Mouse (Mus musculus) kidney, adult 9 months (tissue): Measurements from ENCODE around the gene 1700001O22Rik.

Experiments used
- DNase-seq: peaks from one replicate; pipeline ENCODE4 v3.0.0; 2022

1700001O22Rik gene

DNA sequence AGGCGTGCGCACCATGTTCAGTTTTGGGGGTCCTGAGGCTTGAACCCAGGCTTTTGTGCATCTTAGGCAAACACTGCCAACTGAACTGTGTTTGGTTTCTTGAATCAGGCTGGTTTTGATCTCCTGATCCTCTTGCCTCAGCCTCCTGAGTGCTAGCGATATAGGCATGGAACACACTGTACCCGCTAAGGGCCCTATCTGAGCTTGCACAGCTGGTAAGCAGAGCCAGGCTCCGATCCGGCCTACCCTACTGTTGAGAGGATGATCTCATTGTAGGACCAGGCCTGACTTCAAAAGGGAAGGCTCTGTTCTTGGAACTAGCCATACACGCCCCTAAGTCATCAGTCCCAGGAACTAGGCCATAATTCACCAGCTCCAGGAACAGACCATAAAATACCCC lies 7.1 kb upstream of the 1700001O22Rik start:
- no peak for DNase-seq

DNA sequence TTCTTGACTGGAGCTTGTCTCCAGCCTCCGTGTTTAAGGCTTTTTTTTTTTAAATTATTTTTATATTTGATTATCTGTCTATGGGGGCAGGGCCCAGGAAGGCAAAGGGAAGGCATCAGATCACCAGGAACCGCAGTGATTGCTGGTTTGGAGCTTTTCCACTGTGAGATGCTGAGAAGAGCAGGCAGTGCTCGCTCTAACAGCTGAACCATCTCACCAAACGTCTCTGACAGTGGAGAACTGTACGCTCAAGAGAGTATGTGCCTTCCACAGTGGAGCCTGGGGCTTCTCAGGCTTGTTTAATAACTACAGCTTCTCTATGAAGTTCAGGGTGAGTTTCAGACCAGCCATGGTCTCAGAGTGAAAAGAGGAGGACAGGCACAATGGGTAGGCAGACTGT lies 6.0 kb upstream of the 1700001O22Rik start:
- DNase-seq, result no peak

GRCm38 (mm10) chr2:30808296-30808655 lies 4.8 kb upstream of the 1700001O22Rik start:
- DNase-seq, result no peak

GRCm38 (mm10) chr2:30807648-30808295 lies 4.3 kb upstream of the 1700001O22Rik start, which contains the start of gene Ntmt1:
Gene Ntmt1 (plus strand): TSS chr2:30807826.
- DNase-seq, result peak; percentile 100

DNA sequence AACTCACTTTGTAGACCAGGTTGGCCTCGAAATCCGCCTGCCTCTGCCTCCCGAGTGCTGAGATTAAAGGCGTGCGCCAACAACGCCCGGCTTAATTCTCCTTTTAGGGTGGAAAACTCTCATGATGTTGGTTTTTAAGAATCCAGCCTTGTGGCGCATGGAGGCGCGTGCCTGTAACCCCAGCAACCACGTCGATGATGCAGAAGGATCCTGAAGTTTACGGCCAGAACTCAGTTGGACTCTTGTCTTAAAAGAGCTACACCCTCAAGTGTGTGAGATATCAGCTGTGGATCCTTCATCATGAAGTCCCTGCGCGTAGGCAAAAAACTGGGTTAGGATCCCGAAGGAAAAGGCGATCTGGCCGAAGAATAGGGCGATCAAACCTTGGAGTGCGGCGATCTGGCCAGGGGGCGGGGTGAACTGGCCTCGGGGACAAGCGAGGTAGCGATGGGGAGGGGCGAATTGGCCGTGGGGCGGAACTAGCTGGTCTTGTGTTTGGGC lies 3.7 kb upstream of the 1700001O22Rik start:
- DNase-seq, result no peak

- no peak for DNase-seq
Observed at GRCm38 (mm10) chr2:30805983-30806382, 2.5 kb upstream of the 1700001O22Rik start.

DNA sequence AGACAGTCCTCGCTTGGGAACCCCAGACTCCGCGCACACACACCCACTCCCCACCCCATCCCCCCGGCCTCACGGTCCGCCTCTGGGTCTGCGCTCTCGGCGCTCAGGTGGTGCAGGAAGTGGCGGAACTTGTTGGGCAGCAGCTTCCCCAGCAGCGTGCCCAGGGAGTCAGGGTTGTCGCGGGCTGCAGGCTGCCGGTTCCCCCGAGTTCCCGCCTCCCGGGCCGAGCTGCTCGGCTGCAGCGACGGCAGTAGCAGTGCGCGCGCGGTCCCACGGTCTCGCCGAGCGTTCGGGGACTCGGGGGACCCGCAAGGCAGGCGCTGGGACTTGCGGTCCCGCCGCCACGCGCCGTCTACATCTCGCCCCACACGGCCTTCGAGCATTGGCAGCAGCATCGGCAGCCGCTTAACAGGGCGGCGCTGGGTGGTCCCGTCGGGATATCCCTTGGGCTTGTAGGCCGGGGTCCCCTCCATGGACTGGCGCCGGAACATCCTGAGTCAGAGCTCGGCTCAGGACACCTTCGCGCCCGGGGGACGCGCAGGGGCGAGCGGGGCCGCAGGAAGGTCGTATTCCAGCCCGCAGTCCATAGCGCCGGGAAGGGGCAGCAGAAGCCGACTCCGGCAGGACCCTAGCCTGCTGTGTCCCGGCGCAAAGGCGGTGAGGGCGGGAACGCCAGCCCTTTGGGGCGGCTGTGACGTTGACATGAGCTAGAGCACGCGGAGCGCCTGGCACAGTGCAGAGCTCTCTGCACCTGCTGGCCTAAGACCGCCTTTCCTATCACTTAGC lies 2.2 kb downstream of the 1700001O22Rik start:
- peak; percentile 40 for DNase-seq

DNA sequence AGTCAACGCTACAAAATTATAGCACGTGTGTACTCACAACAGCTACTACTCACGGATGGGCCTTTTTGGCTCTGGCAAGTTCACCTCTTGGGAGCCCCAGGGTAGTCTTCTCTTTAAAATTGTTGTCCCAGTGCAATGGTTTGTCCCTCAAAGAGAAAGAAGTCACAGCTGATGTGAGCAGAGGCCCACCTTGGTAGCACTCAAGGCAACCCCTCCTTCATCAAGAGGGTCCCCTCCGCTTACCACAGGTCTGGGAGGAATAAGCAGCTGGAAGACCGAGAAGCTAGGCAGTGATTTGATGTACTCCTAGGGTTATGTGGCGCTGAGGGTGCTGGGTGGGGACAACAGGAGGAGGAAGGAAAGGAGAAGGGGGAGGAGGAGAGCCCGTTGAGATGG lies 2.8 kb downstream of the 1700001O22Rik start:
- DNase-seq, result no peak

- no peak for DNase-seq
Observed at GRCm38 (mm10) chr2:30799456-30799855, 4.0 kb downstream of the 1700001O22Rik start.

- peak; percentile 82 for DNase-seq
Observed at GRCm38 (mm10) chr2:30796382-30796781, 7.1 kb downstream of the 1700001O22Rik start.

GRCm38 (mm10) chr2:30795889-30796275 lies 7.6 kb downstream of the 1700001O22Rik start:
- no peak for DNase-seq

GRCm38 (mm10) chr2:30795271-30795888 lies 8.1 kb downstream of the 1700001O22Rik start:
- no peak for DNase-seq

GRCm38 (mm10) chr2:30794179-30795108 lies 9.0 kb downstream of the 1700001O22Rik start:
- peak; percentile 96 for DNase-seq

GRCm38 (mm10) chr2:30792061-30792460 lies 11.4 kb downstream of the 1700001O22Rik start:
- DNase-seq, result no peak

GRCm38 (mm10) chr2:30787466-30787865 lies 16.0 kb downstream of the 1700001O22Rik start:
- DNase-seq, result no peak

GRCm38 (mm10) chr2:30784078-30784994 lies 19.1 kb downstream of the 1700001O22Rik start:
- DNase-seq, result peak; percentile 51

DNA sequence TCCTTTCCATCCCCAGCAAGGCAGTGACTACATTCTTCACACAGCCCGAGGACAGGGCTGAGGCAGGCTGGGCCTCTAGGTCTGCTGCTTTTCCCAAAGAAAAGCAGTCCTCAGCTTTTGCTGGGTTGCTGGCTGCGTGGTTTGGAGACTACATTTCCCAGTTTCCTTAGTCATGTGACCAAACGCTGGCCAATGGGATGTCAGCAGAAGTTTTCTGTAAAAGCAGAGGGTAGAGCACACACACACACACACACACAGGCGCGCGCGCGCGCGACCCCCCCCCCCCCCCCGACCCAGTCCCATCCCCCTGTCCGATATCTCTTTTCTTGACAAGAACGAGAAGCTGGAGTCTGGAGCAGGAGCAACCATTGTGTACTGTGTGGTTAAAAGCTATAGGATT lies 20.1 kb downstream of the 1700001O22Rik start:
- DNase-seq, result peak; percentile 80

DNA sequence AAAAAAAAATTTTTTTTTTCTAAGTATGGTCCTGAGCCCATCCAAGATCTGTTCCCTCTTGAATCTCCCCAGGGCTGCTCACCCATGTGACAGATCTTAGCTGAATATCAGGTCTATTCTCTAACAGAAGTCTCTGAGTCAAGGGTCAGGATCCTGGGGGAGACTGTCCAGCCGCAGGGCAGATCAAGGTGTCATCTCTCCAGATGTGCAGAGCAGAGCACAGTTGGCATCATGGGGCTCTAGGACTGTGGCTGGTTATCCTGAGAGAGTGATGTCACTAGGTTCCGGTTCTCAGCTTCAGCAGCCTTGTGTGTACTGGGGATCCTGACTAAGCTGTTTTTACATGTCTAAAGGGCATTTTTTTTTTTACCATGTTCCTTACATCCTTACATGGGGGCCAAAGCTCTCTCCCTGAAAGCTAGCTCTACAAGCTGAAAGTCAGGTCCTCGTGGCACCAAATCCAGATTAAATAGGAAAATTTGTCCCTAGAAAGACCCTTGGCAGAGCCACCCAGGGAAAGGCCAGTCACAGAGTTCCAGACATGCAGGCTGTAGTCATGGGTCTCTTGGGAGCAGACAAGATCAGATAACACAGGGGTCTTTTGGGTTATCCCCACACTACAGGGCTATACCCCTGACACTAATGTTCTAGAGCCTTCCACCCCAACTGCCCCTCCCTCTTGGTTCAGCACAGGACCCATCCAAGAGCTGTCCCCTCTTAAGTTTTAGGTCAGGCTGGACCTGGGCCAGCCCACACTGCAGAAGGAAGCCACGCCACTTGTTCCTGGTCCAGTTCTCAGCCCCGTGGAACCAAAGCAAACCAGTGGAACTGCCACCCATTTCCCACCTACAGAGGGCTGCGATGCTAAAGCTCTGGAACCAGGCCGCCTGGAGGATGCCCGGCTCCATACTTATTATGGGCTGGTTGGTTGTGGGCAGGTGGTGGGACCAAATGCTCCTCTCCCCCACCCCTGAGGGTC lies 20.9 kb downstream of the 1700001O22Rik start:
- DNase-seq, result peak; percentile 42

- DNase-seq, result peak; percentile 80
Observed at GRCm38 (mm10) chr2:30779241-30779640, 24.2 kb downstream of the 1700001O22Rik start.

DNA sequence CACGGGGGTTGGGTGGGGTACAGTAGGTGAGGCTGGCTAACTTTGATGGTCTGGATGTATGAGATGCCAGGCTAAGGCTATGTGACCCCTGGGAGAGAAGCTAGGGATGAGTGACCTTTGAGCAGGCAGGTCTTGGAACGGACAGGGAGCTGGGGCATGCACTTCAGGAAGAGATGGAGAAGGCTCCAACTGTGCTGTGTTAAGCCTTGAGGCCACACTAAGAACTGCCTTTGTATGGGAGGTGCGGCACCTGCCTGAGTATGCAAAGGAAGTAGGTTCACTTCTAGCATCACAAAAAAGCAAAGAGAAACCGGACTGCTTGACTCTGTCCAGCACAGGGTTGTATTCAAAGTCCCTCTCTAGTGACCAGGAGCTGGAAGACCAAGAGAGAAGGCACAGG lies 25.2 kb downstream of the 1700001O22Rik start:
- DNase-seq, result no peak
